Mouse (Mus musculus) frontal cortex, postnatal 10 days (tissue): ENCODE measurements around the gene AI467606.

Experiments used
- DNase-seq, 2 experiments: peaks; one replicate each; pipeline ENCODE4 v3.0.0; 2022; ENCODE audit warnings: low spot score in 2 of 2, mixed read lengths in 1 of 2

Gene AI467606

GRCm38 (mm10) chr7:127121061-127121910 is 30.1 kb downstream of the AI467606 start:
- no peak for DNase-seq

GRCm38 (mm10) chr7:127121911-127122270 is 30.7 kb downstream of the AI467606 start, which contains the start of gene Qprt:
TSS of gene Qprt (minus strand) at chr7:127122226.
- no peak for DNase-seq

GRCm38 (mm10) chr7:127129638-127130037 is 38.5 kb downstream of the AI467606 start:
- DNase-seq = peak in 1 of 2 experiments; percentile 52

- no peak for DNase-seq
Observed at GRCm38 (mm10) chr7:127133125-127133524, 42.0 kb downstream of the AI467606 start.

- DNase-seq = no peak
Observed at GRCm38 (mm10) chr7:127134821-127135447, 43.8 kb downstream of the AI467606 start.

GRCm38 (mm10) chr7:127136181-127137071 is 45.3 kb downstream of the AI467606 start:
- no peak for DNase-seq

GRCm38 (mm10) chr7:127137262-127138017 is 46.3 kb downstream of the AI467606 start, which contains the start of gene Spn:
TSS of gene Spn (minus strand) at chr7:127137823.
- DNase-seq = no peak

GRCm38 (mm10) chr7:127139100-127139499 is 47.9 kb downstream of the AI467606 start:
- no peak for DNase-seq

- DNase-seq = no peak
Observed at GRCm38 (mm10) chr7:127139562-127139961, 48.4 kb downstream of the AI467606 start.

GRCm38 (mm10) chr7:127140623-127141404 is 49.7 kb downstream of the AI467606 start:
- no peak for DNase-seq

GRCm38 (mm10) chr7:127142214-127142613 is 51.1 kb downstream of the AI467606 start:
- DNase-seq = no peak

GRCm38 (mm10) chr7:127142666-127143065 is 51.5 kb downstream of the AI467606 start:
- DNase-seq = no peak
